Mouse (Mus musculus) erythroblast, embryonic 14.5 days (primary cell): ENCODE data around the gene Klc3.

Experiments used
- GATA1 ChIP-seq: IDR thresholded peaks from 2 replicates; pipeline ENCODE4 v1.6.1; 2012; ENCODE audit warnings: low read length, inconsistent platforms, mixed read lengths
- TAL1 ChIP-seq: IDR thresholded peaks from 3 replicates; pipeline ENCODE4 v1.6.1; 2012; ENCODE audit warnings: low read length, inconsistent platforms, mixed read lengths

DNA sequence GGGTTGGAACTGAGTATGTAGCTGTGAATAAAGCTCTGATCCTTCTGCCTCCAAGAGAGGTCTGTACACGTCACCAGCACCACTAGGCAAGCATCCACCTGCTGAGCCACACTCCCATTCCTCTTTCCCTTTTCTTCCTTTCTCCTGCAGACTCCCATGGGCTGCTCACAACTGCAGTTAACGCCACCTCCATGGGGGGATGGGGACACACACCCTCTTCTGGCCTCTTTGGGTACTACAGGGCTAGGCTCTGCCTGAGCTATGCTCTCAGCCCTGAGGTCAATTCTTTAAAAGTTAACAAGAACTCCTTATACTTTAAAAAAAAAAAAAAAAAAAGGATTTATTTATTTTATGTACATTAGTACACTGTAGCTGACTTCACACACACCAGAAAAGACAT lies 28.6 kb upstream of the Klc3 start:
- TF ChIP-seq GATA1: no peak
- TF ChIP-seq TAL1: no peak
